Mouse (Mus musculus) yolk sac, embryonic 10.5 days (tissue): Measurements from ENCODE around the gene Nphs2.

ENCODE experiments used
- DNase-seq: peaks from one replicate; pipeline ENCODE4 v3.0.0-alpha.2; 2017; ENCODE audit warnings: low spot score

The Nphs2 gene

GRCm38 (mm10) chr1:156365740-156366139 lies 55.2 kb downstream of the Nphs2 start, which contains the start of gene Gm2000:
TSS of gene Gm2000 (plus strand) at chr1:156366040.
- no peak for DNase-seq
